Mouse (Mus musculus): ENCODE measurements at regions not wholly inside any gene's neighbourhood (a gene's known extent, or its start where the extent isn't known, plus 50 kb on each side); places are given as distances from the start of the nearest gene placed in this dataset.

GRCm38 (mm10) chr2:159019921-159020534 is 225.4 kb downstream of the Dhx35 start:
- no peak for DNase-seq (ENCODE audit: extremely low spot score, low spot score)

GRCm38 (mm10) chr2:159032147-159032546 is 237.5 kb downstream of the Dhx35 start:
- no peak for DNase-seq (ENCODE audit: extremely low spot score, low spot score)

GRCm38 (mm10) chr2:159039916-159040315 is 245.3 kb downstream of the Dhx35 start:
- no peak for DNase-seq (ENCODE audit: extremely low spot score, low spot score)

DNA sequence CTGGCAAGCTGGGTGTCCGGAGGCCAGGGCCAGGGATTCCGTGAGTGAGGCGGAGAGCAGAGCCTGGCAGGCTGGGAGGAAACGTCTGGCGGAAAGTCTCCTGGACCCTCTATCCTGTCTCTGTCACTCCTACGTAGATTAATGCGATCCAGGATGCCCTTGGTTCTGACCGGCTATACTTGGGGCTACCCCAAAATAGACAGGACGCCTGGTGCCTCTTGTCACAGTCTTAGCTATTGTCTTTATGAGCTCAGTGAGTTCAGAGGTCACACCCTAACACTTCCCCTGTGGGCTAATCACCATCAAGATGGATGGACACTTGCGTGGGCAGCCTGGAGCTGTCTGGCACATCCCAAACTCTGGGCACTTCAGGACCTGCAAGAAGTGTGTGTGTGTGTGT is 258.9 kb downstream of the Dhx35 start:
- no peak for DNase-seq (ENCODE audit: extremely low spot score, low spot score)

DNA sequence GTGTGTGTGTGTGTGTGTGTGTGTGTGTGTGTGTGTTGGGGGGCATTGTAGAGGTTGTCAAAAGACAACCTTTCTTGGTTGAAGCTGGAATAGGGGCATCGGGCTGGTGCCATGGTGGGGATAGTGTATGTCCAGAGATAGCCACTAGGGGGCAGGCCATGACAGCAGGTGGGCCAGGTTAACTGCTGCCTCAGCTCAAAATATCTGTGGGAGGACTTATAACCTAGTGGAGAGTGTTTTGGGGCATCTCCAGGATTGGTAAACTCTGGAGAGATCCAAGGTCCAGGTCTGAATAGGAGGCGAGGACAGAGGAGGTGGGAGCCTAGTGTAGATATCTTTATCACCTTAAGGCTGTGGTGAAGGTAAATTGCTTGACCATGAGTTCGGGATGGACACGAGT is 259.3 kb downstream of the Dhx35 start:
- peak; percentile 75 for DNase-seq (ENCODE audit: extremely low spot score, low spot score)

DNA sequence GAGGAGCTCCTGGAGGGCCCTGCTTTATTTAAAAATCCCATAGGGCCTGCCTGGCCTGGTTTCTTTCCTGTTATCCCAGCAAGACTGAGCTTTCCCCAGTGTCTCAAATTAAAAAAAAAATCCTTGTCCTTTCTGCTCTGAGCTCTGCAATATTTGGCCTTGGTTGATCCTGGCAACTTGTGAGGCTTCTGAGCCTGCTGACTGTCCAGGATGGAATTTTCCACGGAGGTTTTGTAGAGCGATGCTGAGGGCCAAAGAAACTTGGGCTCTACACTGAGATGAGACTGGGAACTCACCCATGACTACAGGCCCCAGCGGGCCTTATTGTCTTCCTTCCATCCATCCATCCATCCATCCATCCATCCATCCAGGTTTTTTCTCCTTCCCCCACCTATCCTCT is 259.8 kb downstream of the Dhx35 start:
- no peak for DNase-seq (ENCODE audit: extremely low spot score, low spot score)

DNA sequence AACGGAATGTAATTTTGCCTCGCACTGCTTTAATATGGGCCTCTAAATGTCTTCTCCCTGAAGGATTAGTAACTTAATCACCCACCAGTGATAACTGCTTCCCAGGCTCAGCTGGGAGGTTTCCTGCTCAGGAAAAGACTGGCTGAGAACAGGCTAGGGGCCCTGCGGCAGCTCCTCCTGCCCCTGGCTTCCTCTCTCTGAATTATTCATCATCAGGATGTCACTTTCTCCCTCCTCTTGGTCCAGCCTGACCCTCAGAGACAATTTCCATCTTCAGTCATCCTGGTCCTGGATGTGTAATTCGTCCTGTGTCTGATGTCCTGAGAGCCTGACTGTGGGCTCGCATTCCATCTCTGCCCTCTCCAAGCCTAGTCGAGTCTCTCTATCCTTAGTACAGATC is 261.2 kb downstream of the Dhx35 start:
- DNase-seq (ENCODE audit: extremely low spot score, low spot score), result no peak

DNA sequence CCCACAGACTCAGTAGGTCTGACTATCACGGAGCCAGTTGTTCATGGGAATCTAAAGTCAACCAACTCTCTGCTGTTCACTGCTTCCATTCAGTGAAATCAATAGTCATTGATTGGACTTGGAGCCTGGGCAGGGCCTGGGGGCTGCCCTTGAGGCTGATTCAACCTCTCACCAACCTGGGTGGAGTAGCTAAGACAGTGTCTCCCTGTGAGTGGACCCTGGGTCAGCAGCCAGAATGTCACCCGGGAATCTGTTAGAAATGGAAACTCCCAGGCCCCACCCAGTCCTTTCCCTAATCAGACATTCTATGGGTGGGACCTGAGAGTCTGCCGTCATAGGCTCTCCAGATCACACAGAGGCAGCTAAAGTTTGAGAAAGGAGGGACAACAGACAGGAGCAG is 262.4 kb downstream of the Dhx35 start:
- no peak for DNase-seq (ENCODE audit: extremely low spot score, low spot score)

GRCm38 (mm10) chr2:159057506-159057905 is 262.9 kb downstream of the Dhx35 start:
- no peak for DNase-seq (ENCODE audit: extremely low spot score, low spot score)

GRCm38 (mm10) chr2:159062266-159062665 is 267.7 kb downstream of the Dhx35 start:
- DNase-seq (ENCODE audit: extremely low spot score, low spot score), result no peak

GRCm38 (mm10) chr2:159062666-159063065 is 268.1 kb downstream of the Dhx35 start:
- no peak for DNase-seq (ENCODE audit: extremely low spot score, low spot score)

GRCm38 (mm10) chr2:159064403-159064970 is 269.9 kb downstream of the Dhx35 start:
- no peak for DNase-seq (ENCODE audit: extremely low spot score, low spot score)

DNA sequence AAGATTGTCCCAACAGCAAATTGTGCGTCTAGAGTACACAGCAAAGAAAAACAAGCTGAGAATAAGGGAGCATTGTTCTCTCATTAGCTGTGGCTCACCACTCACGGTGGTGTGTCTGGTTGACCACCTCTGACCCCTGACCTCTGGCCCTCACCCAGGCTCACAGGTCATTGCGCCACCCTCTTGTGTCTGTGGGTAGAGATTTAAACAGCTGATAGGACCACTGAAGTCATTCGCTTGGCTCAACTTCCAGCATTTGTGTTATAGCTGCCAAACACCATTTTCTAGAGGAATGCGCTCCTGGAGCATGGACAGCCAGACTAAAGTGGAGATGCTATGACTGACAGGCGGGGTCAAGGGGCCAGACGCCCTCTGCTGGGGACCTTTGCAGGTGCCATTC is 272.9 kb downstream of the Dhx35 start:
- DNase-seq (ENCODE audit: extremely low spot score, low spot score), result no peak

GRCm38 (mm10) chr2:159068303-159069020 is 273.9 kb downstream of the Dhx35 start:
- DNase-seq (ENCODE audit: extremely low spot score, low spot score), result no peak

GRCm38 (mm10) chr2:159069180-159069579 is 274.6 kb downstream of the Dhx35 start:
- DNase-seq (ENCODE audit: extremely low spot score, low spot score), result no peak

DNA sequence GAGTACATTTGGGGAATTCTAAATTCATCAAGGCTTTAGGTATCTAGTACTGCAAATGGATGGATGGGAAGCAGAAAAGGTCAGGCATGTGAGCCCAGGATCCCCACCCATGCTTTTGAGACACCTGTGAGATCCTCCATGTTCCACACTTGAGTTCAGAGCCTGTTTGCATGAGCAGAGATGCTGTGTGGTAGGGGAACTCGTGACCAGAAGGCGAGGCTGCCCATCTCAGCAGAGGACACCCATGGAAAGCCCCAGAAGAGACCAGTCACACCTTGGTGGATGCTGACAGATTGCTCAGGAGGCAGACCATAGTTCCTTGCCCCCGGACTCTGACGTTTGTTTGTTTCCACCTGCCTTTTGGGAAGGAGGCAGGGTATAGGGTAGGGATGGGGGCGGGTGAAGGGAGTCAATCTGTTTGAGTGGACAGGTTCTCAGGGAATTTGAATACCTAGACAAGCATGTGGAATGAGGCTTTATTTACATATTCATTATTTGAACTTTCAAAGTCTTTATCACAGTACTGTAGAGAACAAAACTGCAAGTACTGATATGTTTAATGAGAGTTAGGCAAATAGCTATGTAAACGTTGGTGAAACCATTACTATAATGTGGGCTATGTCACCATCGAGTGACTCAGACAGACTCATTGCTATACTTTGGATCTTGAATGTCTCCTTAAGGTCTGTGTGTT is 278.5 kb downstream of the Dhx35 start:
- DNase-seq (ENCODE audit: extremely low spot score, low spot score), result no peak

- no peak for DNase-seq (ENCODE audit: extremely low spot score, low spot score)
Measured at GRCm38 (mm10) chr2:159079836-159080235, 285.2 kb downstream of the Dhx35 start.

DNA sequence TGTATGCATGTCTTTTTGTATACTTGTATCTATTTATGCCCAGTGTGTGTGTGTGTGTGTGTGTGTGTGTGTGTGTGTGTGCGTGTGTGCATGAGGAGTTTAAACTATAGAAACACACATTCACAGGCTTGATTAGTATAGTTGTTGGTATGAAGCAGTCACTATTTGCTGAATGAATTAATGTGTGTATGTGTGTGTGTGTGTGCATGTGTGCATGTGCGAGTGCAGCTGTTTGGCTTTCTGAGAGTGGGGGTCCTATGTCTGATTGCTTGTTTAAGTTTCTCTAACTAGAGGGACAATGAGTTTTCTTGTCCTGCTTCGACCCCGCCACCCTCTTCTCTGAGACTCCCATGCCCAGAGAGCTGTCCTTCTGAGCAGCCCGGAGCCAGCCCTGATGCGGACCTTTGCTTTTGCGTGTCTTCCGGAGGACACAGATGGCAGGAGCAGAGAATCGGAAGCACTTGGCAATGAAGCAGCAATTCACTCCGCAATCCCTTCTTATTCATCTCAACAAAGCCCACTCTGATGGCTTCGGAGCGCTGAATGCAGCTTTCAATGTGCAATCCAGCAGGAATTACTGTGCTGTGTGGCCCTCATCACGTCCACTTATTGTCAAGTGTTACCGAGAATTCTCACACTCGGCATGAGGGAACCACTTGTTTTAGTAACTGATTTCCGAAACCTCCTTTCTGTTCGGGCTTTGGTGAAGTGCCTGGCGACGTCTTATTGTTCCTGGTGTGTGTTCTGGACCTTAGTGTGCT is 286.4 kb downstream of the Dhx35 start:
- DNase-seq (ENCODE audit: extremely low spot score, low spot score), result no peak

GRCm38 (mm10) chr2:159086836-159087235 is 292.2 kb downstream of the Dhx35 start:
- no peak for DNase-seq (ENCODE audit: extremely low spot score, low spot score)

DNA sequence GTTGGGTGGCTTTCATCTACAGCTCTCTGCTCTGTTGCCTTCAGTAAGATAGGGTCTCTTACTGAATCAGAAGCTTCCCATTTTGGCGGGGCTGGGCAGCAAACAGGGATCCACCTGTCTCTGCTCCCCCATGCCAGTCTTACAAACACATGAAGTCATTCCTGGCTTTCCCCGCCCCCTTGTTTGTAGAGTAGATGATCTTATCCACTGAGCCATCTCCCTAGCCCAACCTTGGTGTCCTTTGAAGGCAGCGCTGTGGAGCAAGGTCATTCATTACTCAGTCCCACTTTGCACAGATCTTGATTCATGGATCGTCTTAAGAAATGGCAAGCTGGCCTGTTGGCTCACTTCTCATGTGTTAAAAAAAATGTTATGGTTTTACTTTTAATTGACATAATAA is 293.6 kb downstream of the Dhx35 start:
- DNase-seq (ENCODE audit: extremely low spot score, low spot score), result no peak

GRCm38 (mm10) chr2:159096667-159097066 is 302.1 kb downstream of the Dhx35 start:
- no peak for DNase-seq (ENCODE audit: extremely low spot score, low spot score)

GRCm38 (mm10) chr2:159134042-159134441 is 339.4 kb downstream of the Dhx35 start:
- no peak for DNase-seq (ENCODE audit: extremely low spot score, low spot score)
